Mouse (Mus musculus) left cerebral cortex, postnatal 25 days (tissue): ENCODE measurements around the gene Apba3. TPM values are rescaled to one million over a fixed set of nuclear protein-coding genes. Genes with fewer than 3 reads are reported as not detected.

Experiments
- DNase-seq, 2 experiments: peaks; one replicate each; pipeline ENCODE4 v3.0.0; 2022; ENCODE audit warnings: low spot score in 2 of 2, mixed read lengths in 1 of 2
- intact Hi-C: fragments of 180-260 bp; cut with DNase I; formaldehyde crosslinking; loops from one replicate; pipeline ENCODE4 v1.15.1; 2025
- total RNA-seq, 2 experiments: library from RNA; stranded (reverse); gene quantifications; 2 replicates each; pipeline ENCODE4 v1.2.3; 2021

Gene Apba3
- total RNA-seq, 2 experiments from 2014 or later: 38.6 to 40.0 TPM

- DNase-seq: no peak
- intact Hi-C loops: no loop called here
These were observed 19.0 kb upstream of the Apba3 start for GRCm38 (mm10) chr10:81247804-81248203.

DNA sequence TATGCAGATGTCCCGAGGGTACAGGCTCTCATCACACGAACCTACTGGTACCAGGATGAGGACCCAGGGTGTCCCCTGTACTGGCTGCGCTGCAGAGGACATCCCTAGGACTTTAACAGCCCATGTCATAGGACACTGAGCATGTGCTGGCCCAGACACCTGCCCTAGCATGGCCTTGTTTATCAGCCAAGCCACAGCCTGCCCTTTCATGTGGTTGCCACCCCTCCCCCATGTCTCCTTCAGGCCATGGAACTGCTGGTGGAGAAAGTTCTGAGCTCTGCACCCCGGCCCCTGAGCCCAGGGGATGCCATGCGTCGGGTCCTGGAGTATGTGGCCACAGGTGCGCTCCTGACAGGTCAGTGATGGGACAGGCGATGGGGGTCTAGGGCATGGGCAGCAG, 17.3 kb upstream of the Apba3 start:
- DNase-seq: no peak
- intact Hi-C loops: no loop called here

DNA sequence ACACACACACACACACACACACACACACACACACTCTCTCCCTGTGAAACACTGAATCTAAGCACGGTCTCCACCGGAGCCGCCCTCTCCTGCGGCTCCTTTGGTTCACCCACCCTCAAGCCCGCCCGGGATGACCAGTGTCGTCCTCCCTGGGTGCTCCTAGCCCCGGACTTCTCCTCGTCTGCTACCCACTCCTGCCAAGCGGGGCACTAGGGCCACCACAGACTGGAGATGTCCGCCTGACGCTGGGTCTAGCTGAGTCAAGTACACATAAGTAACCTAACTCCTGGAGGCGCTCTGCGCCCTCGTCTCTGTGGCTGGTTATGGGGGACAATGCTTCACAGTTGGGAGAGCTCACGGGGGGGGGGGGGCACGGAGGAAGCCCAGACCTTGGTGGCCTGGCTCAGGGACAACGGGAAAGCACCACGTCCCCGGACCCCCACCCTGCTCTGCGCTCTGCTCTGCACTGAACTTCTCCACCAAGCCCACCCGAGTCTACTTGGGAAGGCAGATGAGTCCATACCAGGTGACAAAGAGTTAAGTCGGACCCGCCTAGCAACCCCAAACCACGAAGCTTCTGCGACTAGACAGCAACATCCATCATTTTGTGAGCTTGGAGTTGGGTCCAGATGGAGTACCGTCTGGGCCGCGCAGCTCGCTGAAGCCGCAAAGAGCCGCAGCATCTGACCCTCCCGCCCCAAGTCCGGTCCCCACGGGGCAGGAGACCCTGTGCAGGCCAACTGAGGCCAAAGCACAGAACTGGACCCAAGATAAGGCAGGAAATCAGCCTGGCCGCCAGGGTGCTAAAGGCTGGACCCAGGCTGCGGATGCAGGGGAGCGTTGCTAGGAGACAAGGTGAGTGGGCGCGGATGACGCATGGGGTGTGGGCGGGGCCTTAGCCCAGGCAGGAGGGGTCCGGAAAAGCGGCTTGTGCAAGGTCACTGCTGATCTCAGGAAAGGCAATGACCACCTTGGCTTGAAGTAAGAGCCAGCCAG, 14.0 kb upstream of the Apba3 start, which contains the start of gene Matk:
Gene Matk (plus strand): TSS at position 512 of the 996 bp plus-strand sequence.
- intact Hi-C loops: no loop called here
- peak; percentile 89 to 97 for DNase-seq

DNA sequence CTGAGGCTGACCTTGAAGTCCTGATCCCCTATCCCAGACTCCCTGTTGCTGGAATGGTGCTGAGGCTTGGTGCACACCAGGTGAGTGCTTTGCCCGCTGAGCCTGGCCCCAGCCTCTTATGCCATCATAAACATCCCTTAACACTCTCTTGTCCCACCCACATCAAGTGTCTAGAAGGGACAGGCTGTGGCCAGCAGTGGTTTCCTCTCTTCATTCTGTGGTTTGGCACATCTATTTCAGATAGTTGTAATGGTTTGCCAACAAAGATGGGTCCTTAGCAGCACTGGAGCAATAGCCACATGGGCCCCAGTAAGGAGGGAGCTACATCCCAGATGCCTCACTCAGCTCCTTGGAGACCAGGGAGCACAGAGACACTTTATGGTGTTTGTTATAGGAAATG, 11.9 kb upstream of the Apba3 start:
- intact Hi-C loops: no loop called here
- no peak for DNase-seq

DNA sequence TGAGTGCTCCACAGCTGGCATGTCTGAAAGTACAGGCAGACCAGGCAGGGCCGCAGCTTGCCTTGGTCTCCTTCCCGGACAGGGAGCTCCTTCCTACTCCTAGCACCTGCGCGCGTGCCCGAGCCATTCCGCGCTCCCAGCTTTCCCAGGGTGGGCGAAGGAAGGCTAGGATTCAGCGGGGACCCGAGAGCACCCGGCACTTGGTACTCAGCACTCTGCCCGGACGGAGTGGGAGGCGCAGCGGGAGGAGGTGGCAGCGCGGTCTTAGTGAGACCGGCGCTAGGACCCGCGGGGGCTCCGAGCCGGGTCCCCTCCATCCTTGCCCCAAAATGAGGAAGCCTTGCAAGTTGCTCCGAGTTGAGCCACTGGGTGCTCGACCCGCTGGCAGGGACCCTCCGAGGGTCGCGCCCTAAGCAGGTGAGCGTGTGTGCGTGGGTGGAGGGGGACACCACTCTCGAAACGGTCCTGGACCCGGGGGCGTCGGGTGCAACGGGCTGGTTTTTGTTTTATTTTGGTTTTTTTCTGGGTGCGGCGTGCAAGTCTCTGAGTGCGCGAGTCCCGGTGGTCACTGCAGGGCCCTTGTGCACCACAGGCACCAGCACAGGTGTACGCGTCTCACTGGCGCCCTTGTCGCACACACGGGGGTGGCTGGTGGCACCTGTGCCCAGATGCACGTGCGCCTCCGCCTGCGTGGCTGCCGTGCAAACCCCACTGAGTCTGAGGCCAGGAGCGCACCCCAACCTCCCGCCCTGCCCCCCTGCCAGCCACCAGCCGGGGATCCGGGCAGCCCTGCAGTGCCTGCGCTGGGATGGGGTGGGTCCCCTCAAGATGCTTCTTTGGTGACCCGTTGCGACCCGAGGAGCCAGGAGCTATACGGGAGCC, 9.4 kb upstream of the Apba3 start:
- intact Hi-C loops: no loop called here

GRCm38 (mm10) chr10:81259225-81259884, 7.4 kb upstream of the Apba3 start:
- DNase-seq: peak in 1 of 2 experiments; percentile 50
- intact Hi-C loops: no loop called here

More for the DNA sequence above, 9.4 kb upstream of the Apba3 start:
- peak; percentile 67 to 71 for DNase-seq

DNA sequence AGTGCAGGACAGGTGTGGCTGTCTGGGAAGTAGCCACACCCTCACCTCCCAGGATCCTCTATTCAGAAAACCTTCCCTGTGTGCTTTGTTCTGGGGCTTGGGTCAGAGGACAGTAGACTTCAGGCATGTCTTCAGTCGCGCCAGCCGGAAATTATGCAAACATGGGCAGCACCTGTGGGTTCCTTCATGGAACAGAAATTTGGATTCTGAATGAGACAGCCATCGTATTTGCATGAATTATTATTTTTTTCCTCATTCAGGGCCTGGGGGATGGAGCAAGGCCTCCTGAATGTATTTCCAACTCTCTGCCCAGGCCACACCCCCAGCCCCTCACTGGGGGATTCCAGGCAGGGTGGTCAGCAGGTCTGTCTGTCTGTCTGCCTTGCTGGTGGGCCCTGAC, 5.7 kb upstream of the Apba3 start:
- no peak for DNase-seq
- intact Hi-C loops: no loop called here

GRCm38 (mm10) chr10:81265540-81265939, 1.2 kb upstream of the Apba3 start:
- no peak for DNase-seq
- intact Hi-C loops: no loop called here

GRCm38 (mm10) chr10:81268056-81268455, 1.3 kb downstream of the Apba3 start:
- peak; percentile 86 to 93 for DNase-seq
- intact Hi-C loops: no loop called here

- intact Hi-C loops: no loop called here
- no peak for DNase-seq
These were observed 2.1 kb downstream of the Apba3 start for GRCm38 (mm10) chr10:81268643-81269412.

DNA sequence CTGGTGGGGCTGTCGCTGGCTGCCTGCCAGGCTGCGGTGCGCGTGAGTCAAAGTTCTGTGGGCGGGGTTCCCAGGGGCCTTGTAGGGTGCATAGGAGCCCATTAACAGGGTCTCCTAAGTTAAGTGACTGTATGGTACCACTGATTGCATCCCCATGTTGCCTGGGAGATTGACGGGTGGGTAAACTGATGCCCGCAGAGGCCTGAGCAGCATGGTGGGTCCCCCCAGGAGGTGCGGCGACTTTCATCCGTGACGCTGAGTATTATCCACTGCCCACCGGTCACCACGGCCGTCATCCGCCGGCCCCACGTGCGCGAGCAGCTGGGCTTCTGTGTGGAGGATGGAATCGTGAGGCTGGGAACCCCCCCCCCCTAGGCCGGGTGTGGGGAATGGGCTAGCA, 5.6 kb downstream of the Apba3 start:
- DNase-seq: no peak
- intact Hi-C loops: no loop called here

- DNase-seq: no peak
- intact Hi-C loops: no loop called here
These were observed 7.1 kb downstream of the Apba3 start for GRCm38 (mm10) chr10:81273842-81274241.

GRCm38 (mm10) chr10:81277676-81278075, 10.9 kb downstream of the Apba3 start:
- intact Hi-C loops: no loop called here
- no peak for DNase-seq

GRCm38 (mm10) chr10:81279496-81279895, 12.7 kb downstream of the Apba3 start:
- DNase-seq: no peak
- intact Hi-C loops: no loop called here

- intact Hi-C loops: no loop called here
These were observed 17.4 kb downstream of the Apba3 start for GRCm38 (mm10) chr10:81284189-81284588.

GRCm38 (mm10) chr10:81284719-81285118, 18.0 kb downstream of the Apba3 start:
- intact Hi-C loops: loop anchor here (5.0 kb wide), 2 partner anchors 58 to 163 kb away; partner anchors contain the start of gene Gipc3
- no peak for DNase-seq

More at GRCm38 (mm10) chr10:81284189-81284588, 17.4 kb downstream of the Apba3 start:
- DNase-seq: no peak

DNA sequence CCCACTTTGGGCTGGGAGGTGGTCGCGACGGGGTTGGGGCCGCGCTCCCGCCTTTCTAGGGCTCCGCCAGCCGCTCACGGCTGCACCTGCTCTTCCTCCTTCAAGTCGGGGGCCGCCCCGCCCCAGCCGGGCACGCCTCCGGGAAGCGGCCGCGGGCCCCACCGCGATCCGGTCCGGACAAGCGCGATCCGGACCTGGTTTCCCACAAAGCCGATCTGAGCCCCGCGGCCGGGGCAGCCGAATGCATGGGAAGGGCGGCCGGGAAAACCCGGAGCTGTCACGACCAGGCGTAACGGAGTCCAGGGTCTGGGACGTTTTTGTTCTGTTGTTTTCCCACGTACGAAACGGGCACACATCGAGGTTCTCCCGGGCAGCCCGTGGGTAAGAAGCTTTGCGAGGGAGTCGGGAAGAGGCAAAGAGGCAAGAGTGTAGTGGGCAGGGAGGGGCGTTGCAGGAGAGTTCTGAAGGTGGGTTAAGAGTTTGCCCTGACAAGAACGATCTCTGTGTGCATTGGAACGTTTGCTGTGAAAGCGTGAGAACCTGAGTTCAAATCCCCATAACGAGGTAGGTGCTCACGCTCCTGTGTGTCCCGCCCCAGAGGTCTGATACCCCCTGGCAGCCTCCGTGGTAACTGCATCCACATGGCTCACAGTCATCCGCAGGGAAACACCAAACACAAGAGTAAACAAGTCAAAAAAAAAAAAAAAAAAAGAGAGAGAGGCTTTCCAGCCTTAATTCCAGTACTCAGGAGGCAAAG, 19.1 kb downstream of the Apba3 start:
- intact Hi-C loops: loop anchor here (5.0 kb wide), 2 partner anchors 56 to 161 kb away; partner anchors contain the start of gene Gipc3
- DNase-seq: peak; percentile 72 to 80

- intact Hi-C loops: loop anchor here (5.0 kb wide), 2 partner anchors 56 to 161 kb away; partner anchors contain the start of gene Gipc3
- no peak for DNase-seq
These were observed 19.8 kb downstream of the Apba3 start for GRCm38 (mm10) chr10:81286586-81286985.
